Mouse (Mus musculus) thymus, postnatal 25 days (tissue): ENCODE data around the gene Olfr320.
"Not testable (repeated sequence)": the region's sequence is repeated elsewhere in the genome, so short reads cannot be mapped to it uniquely, and the experiment has no call there.

ENCODE experiments used
- DNase-seq: peaks from one replicate; pipeline ENCODE4 v3.0.0; 2022

The Olfr320 gene

DNA sequence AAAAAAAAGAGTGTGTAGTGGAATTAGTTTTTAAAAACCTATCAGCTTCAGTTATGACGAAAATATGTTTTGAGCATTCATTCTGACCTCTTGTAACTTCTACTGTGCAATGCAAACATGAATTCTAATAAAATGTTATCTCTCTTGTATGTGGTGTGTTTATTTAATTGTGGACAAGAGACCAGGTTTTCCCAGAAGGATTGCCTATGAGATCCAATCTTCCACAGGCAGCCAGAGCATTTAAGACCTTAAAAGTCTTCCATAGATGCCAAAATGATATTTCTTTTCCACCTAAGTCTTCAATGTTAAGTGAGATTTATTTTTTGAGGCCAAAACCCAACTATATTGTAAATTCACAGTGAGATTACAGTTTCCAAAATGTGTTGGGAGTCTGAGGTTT, at the start of gene Olfr320:
TSS of gene Olfr320 (plus strand) at position 301 of the 400 bp plus-strand sequence.
- DNase-seq: no peak

GRCm38 (mm10) chr11:58634878-58635277, 46.0 kb upstream of the Olfr320 start:
- DNase-seq: no peak

GRCm38 (mm10) chr11:58636376-58636977, 44.4 kb upstream of the Olfr320 start:
- DNase-seq: peak; percentile 57

DNA sequence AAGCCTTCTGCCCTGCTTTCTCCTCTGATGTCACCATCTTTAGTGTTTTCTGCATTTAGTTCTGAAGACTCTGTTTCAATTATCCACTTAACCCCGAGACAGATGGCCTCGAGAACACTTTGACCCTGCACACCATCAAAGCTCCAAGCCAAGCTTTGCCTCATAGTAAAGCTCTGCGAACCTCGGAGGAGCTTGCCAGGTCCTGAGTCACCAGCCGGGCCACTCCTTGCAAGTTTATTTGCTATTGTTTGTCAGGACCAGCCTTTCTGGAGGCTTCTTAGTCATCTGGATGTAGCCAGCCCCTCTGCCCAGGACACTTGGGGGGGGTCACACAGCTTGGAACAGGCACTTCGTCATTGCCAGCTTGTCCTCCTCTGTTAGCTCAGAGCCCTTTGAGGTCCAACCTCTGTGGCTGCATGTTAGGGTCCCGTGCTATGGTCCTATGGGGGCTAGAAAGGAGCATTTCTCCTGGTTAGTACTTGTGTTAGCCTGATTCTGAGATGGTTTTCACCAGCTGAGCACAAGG, 42.7 kb upstream of the Olfr320 start:
- no peak for DNase-seq

- no peak for DNase-seq
Measured at GRCm38 (mm10) chr11:58640272-58640867, 40.5 kb upstream of the Olfr320 start, which contains the start of gene Trim58. Trim58 (plus strand) TSS chr11:58640465.

- no peak for DNase-seq
Measured at GRCm38 (mm10) chr11:58641057-58641456, 39.8 kb upstream of the Olfr320 start.

DNA sequence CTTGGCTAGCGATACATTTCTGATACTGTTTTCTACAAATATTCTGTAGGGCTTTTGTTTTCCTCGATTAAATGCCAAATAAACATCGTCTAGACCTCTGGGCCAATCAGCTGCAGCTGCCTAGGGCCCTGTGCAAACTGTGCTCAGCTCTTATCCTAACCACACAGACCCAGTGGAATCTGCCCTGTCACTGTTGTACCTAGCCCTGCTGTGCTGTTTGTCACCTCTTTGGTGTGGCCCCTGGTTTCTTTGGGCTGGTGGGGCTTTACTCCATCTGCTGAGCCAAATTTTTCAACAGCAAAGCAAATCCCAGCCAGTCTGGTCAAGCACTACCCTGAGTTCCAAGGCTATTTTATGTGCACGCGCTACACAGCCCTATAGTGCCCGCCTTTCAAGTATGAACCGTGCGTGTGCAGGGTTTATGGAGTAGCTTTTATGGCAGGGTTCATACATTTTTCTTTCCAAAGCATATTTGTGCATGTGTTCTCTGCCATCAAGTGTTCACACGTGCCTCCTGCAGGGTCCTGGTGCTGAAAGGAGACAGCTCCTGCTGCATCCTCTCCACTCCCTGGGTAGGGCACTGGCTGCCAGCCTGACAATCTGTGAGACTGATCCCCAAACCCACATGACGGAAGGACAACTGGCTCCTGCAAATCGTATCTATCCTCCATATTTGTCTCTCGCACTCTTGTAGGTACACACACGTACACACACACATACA, 39.1 kb upstream of the Olfr320 start:
- no peak for DNase-seq

- peak; percentile 62 for DNase-seq
Measured at GRCm38 (mm10) chr11:58643350-58643749, 37.5 kb upstream of the Olfr320 start.

DNA sequence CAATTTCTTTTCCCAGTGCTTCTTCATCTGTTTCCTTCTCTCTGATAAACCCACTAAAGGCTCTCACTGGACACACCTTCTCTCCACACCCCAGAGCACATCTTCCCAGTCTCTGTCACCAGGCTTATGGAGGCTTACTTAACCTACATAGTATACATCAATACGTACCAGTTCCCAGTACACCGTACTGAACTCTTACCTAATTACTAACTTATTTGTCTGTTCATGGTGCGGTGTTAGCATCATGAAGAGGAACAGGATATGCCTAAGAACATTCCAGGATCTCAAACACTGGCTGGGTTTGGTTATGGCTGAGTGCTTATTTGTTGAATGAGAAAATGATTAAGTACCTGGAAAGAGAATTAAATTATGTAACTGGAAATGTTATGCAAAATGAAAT, 25.7 kb upstream of the Olfr320 start:
- DNase-seq: no peak

DNA sequence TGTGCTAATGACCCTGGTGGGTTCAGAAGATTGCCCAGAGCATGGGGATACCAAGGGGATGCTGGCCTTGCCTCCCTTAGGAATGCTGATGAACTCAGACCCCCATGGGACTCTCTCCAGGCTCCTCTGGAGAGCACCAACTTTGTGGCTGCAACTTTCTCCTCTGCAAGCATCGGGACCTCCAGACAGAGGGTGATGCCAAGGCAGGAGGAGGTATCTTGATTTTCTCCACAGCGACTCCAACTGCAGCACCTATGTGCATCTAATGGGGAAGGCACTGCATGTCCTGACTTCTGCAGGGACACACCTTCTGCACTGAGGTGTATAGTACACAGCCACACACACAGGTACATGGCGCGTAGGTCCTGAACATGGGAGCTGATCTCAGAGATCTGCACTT, 22.3 kb upstream of the Olfr320 start, which contains the start of gene Olfr322:
TSS of gene Olfr322 (plus strand) at position 187 of the 400 bp plus-strand sequence.
- DNase-seq: no peak

GRCm38 (mm10) chr11:58669252-58669651, 11.6 kb upstream of the Olfr320 start:
- DNase-seq: no peak

DNA sequence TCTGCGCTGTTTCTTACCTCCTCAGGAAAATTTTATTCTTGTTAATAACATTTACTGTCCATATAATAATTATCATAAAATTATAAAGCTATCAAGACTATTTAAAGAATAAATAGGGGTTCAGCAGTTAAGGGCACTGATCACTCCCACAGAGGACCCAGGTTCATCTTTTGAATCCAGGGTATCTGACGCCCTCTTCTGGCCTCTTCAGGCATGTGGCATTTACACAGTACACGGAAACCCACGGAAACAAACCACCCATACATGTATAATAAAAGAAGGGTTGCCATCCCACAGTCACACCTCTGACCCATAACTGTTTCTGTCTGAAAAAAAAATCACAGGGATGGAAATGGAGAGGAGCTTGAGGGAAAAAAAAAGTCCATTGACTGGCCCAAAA, 9.1 kb upstream of the Olfr320 start:
- no peak for DNase-seq

DNA sequence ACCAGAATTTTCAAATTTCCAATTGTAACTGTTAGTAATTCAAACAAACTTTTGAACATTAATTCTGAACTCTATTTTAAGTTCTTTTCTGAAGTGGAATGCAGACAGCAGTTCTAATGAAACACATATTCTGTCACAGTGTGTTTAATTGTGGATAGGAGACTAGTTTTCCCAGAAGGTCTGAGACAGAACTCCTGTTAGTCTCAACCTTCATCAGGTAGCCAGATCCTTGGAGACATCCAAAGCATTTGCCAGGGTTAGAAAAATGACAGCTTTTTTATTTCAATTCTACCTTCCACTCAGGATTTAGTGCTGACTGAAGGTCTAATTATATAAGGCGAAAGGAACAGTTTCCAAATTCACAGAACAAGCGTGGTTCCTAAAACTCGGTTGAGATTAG, 18.0 kb downstream of the Olfr320 start, which contains the start of gene Olfr319:
TSS of gene Olfr319 (plus strand) at position 301 of the 400 bp plus-strand sequence.
- DNase-seq: no peak

DNA sequence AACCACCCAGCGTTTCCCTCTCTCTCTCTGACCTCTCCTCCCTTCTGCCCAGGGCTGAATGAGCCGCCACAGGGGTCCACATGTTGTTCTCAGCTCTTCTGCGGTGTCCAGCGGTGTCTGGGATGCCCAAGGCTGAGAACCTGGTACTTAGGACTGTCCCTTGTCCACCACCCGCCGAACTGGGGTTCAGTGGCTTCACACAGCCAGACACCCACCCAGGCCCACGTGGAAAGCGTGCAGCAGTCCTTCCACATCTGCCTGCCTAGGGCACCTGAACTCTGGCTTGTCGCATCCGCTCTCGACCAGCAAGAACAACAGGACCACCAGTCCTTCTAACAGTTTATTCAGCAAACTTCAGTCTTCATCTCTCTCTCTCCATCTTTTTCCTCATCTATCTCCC, 28.2 kb downstream of the Olfr320 start:
- no peak for DNase-seq

DNA sequence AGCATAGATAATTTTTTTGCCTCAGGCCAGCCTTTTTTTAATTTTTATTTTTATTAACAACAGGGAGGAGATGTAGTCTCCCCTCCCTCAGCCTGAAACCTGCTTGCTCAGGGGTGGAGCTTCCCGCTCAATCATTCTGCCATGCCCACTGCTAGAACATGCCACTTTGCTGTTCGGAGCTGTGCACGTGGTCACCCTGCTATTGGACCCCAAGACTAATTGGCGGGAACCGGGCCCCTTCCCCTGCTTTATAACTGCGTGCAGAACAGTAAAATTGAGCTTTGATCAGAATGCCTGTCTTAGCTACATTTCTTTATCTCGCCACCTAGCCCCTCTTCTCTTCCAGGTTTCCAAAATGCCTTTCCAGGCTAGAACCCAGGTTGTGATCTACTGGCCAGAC, 36.8 kb downstream of the Olfr320 start:
- DNase-seq: not testable (repeated sequence)

- DNase-seq: no peak
Measured at GRCm38 (mm10) chr11:58719701-58720100, 38.8 kb downstream of the Olfr320 start.

GRCm38 (mm10) chr11:58723914-58724313, 43.0 kb downstream of the Olfr320 start, which contains the start of gene Olfr318:
Olfr318 (minus strand) TSS chr11:58724014.
- DNase-seq: no peak

DNA sequence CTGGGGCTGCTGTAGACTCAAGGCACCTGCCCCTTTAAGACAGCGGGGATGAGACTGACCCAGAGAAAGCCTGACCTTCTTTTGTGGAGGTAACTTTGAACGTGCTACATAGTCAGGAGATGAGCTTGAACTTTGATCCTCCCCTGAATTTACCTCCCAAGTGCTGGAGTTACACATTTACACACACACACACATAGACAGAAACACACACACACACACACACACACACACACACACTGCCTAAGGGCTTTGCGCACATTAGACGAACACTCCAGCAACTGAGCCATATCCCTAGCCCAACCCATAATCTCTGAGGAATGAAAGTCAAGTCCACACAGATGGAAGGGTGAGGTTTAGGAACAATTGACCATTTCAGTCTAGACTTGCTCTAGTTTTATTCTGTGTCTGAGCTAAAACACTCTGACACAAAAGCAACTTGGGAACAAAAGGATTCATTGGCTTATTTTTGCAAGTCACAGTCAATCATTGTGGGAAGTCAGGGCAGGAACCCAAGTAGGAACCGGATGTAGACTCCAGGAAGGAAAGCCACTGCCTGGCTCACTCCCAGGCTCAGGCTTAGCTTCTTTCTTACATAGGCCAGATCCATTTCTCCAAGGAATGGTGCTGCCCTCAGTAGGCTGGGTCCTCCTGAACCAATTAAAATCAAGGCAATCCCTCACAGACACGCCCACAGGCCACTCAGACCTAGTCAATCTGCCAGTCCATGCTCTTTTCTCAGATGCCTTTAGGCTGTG, 47.2 kb downstream of the Olfr320 start:
- not testable (repeated sequence) for DNase-seq

GRCm38 (mm10) chr11:58733372-58733771, 52.5 kb downstream of the Olfr320 start:
- DNase-seq: no peak
